Mouse (Mus musculus): ENCODE results near the gene Itpr2. TPM values are rescaled to one million over a fixed set of nuclear protein-coding genes. Genes with fewer than 3 reads are reported as not detected.

Itpr2 gene
- polyA plus RNA-seq, 1 experiment = 8.5 TPM

DNA sequence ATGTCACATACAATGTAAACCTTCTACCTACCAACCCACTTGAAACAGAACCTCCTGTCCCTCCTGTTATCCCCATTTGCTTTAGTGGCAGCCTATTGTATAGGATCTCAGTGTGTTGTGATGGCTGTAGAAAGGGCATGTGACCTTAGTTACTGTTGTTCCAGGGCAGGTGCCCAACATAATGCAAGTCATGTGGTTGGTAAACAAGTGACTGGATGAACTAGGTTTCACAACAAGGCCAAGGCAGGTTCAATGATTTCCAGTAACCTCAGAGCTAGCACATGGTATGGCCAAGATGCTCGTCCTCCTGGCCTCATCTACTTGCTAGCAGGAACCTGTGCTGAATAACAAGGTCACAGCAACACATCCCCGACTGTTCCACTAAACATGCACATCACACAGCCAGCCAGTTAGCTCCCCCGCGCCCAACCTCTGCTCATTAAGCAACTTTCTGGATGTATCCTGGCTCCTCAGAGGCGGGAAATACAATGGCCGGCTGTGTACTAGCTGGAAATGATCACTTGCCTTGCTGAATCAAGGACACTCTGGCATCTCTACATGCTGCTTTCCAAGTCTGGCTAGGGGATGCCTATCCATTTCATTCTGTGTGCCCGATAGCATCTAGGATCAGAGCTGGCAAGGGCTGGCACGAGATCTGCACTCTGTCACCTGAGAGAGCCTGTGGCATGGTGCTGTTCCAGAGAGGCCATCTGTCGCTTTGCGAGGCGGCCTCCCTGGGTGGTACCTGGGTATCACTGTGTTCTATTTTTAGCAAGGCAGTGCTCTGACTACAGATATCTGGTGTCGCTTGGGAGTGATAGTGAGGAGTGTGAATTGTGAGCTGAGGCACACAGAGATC, 375.0 kb downstream of the Itpr2 start:
- DNase-seq (ENCODE audit: extremely low spot score in 1 of 2, low spot score in 1 of 2) = no peak

DNA sequence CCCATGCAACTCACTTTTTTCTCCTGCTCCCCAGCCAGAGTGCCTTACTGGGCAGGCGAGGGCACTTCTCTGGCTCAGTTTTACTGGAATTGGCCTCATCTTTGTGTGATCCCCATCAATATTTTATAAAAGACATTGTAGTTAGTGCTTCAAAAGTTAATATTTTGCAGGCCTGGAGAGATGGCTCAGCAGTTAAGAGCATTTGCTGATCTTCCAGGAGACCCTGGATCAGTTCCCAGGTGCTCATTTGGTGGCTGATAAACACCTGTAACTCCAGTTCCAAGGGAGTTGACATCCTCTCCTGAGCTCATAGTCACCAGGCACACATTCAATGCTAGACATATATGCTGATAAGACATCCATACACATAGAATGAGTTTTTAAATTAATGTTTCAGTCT, 376.4 kb downstream of the Itpr2 start:
- DNase-seq (ENCODE audit: extremely low spot score in 1 of 2, low spot score in 1 of 2) = no peak

DNA sequence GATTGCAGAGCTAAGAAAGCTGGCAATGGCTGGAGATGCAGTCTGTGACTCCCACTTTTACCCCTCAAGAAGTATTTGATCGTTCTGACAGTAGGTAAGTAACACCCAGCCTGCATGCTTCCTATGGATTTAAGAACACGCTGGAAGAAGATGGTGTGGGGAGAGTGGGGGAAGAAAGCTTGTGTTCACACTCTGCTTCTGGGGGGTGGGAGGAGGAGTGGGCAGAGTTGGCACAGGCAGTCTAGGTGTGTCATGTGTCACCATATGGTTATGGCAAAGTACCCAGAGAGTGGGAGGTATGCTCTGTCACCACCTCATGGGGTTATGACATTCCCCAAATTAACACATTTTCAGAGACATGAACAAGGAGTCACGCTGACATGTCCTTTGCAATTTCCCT, 377.5 kb downstream of the Itpr2 start:
- peak; percentile 36 to 69 for DNase-seq (ENCODE audit: extremely low spot score in 1 of 2, low spot score in 1 of 2)

DNA sequence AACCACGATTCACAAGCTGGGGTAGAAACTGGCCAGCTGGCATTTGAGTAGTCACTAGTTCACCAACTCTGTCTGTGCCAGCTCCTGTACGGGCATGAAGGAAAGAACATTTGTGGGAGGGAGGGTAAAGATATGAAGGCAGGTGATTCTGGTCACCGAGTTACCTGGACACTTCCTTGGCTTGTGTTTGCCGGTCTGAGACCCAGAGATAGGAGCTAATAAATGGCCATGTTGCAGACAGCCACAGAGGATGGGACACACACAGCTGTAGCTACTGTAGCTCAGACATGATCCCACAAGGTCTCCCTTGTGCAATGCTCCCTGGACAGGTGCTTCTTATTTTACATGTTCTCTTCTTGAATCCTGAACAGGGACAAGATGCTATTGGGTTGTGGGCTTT, 378.4 kb downstream of the Itpr2 start:
- DNase-seq (ENCODE audit: extremely low spot score in 1 of 2, low spot score in 1 of 2) = no peak

DNA sequence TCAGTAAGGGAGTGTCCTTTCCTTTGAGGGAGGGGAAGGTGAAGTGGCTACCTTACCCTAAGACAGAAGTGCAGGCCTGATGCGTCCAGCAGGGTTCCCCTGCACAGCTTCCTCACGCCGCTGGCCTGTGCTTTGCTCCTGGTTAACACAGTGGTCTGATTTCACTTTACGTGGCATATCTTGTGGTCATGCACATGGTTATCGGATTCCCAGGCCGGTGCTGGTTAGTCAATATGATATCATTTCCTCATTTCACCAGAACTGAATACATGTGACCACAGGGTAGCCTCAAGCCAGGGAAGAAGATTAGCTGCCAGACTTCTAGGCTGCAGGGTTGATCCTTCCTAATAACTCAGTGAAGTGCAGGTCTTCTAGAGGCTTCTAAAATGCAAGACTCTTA, 381.9 kb downstream of the Itpr2 start:
- DNase-seq (ENCODE audit: extremely low spot score in 1 of 2, low spot score in 1 of 2) = no peak

DNA sequence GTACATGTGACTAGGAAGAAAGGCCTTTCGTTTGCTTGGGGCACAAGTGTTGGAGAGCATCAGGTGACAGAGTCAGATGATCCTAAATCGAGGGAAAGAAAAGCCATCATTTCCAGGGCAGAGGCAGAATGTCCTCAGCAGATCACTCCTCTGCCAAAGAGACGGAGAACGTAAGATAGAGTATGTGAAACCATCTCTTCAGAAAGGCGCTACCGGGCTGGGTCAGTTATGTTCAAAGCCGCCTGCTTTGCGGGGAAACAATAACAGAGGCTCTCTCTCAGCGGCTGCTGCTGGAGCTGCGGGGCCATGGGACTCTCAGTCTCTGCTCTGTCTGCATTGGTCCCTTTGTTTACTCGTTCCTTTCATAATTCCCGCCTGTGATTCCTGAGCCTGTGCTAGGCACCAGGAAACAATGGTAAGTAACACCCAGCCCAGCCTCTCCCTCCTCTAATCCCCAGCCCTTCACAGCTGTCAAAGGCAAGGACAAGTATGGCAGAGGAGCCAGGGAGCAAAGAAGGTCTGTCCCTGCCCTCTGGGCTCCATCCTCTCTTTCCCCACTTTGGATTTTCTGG, 387.2 kb downstream of the Itpr2 start:
- DNase-seq (ENCODE audit: extremely low spot score in 1 of 2, low spot score in 1 of 2) = no peak

DNA sequence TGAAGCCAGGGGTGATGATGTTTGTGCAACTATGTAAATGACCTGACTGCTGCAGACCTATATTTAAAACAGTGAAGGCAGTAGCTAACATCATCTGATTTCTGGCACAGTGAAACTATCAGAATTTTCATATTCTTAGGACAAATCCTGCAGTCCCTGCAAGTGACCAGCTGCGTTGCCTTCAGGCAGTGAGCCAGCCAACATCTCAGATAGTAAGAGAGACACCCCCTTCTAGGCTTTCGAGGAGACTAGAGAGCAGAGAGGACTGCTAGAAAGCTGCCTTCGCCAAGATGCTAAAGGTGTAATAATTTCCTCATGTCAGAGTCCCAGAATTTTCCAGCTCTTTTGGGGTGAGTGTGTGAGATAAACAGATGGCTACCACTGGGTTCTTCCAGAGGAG, 388.0 kb downstream of the Itpr2 start:
- no peak for DNase-seq (ENCODE audit: extremely low spot score in 1 of 2, low spot score in 1 of 2)

DNA sequence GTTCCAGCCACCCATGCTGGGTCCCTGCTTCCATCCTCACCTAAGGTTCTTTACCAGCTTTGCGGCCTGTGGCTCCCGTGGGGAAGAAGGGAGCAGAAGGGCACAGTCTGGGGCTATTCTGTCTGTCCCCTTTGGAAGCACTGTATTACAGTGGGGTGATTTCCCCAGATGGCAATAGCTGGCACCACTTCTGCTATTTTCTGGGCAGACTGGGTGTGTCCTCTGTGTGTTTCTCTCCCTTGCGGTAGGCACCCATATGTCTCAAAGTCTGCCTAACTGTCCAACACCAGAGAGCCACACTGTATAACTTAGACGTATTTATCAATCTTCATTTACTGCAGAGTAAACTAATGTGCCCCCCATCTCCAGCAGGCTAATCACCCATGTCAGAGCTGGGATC, 388.9 kb downstream of the Itpr2 start:
- no peak for DNase-seq (ENCODE audit: extremely low spot score in 1 of 2, low spot score in 1 of 2)

DNA sequence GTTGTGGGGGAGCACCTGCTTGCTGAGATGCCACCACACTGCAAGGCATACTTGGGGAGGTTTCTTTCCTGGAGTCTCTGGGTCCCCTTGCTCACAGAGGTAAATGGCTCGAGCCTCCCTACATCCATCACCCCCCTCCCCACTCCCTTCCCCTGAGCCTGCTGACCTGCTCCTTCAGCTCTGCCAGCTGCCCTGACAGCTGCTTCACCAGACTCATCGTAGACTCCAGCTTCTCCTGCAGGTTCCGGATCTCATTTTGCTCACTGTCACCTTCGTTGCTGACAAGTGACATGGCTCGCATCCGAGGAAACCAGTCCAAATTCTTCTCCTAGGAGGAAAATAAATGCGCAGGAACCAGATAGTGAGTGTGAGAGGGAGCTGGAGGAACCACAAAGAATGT, 389.8 kb downstream of the Itpr2 start:
- no peak for DNase-seq (ENCODE audit: extremely low spot score in 1 of 2, low spot score in 1 of 2)

DNA sequence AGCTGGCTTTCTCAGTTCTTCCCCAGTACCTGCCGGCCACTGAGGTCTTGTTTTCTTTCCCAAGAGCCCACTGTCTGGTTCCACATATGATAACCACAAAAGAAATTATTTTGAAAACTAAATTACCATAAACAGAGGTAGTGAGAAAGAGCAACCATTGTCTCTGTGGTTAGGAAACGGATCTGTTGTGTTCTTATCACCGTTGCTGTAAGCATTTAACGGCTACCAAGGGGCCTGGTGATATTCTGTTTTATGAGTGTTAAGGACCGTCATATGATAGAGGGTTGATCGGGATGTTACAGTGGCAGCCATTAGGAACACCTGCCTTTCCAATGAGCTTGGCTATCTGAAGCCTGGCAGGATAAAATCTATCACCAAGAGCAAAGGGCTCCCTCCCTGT, 390.2 kb downstream of the Itpr2 start:
- DNase-seq (ENCODE audit: extremely low spot score in 1 of 2, low spot score in 1 of 2) = no peak

DNA sequence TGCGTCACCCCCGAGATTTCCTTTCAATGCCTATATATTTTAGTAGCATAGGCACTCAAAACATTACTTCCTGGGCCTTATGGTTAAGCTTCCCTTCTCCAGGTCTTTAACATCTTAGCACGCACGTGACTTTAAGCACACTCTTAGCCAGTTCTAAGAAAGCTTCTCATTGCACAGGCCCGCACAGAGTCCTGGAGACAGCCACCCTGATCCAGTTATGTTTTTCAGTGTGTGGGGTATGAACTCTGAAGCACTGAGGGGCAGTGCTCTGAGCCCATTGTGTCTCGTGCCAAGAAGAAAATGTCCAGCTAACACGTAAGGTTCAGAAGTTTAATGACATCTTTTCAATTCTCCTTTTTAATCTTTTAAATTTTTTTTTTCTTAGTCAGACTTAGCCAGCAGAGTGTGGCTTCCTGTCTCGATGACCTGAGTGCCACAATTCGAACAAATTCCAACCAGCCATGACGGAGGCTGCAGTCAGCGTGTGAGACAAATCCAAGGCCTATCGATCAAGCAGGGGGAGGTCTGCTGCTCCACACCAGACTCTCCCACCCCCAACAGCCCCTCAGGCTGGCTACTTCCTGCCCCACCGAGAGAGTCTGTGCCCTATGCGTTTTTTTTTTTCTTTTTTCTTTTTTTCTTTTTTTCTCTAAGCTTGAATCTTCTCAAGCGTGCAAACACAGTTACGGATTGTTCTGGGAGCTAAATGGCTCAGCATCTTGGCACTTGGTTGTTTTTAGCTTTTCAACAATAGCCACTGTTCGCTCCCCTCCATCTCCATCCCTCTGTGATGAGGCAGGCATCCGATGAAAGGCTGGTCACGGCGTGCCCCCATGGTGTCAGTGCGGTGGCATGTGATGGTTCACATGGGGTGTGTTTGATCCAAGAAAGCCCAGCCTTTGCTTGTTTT, 390.9 kb downstream of the Itpr2 start:
- DNase-seq (ENCODE audit: extremely low spot score in 1 of 2, low spot score in 1 of 2) = peak in 1 of 2 experiments; percentile 39

DNA sequence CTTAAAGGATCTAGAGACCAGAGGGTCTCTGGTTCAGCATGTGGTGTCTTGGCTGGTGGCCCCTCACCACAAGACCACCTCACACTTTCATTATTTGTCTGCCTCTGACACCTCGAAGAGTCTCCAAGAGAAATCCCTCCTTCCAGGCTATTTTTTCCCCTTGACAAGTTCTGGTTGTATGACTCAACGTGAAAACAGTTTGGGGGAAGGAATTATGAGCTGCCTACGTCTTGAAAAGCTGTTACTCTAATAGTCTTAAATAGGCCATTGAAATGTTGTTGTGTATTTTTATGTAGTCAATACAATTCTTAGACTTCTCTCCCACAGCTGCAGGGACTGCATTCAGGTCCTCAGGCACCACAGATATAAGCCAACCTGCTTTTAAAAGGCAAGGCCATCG, 391.6 kb downstream of the Itpr2 start:
- no peak for DNase-seq (ENCODE audit: extremely low spot score in 1 of 2, low spot score in 1 of 2)

DNA sequence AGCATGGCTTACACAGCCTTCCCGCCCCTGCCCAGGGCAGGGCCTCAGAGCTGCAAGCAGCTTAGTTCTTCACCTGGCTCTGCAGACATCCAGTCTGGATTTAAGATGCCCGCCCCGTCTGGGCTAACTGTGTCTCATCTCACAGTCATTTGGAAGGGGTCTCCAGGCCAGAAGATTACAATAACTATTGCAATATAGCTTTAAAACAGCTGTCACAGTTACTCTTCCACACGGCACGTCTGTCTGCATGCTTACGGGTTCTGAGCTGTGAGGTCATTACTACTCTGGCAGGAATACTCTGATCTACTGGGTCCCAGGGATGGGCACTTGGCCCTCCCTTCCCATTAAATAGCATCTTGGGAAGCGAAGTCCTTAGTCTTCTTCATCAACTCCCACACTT, 393.3 kb downstream of the Itpr2 start:
- DNase-seq (ENCODE audit: extremely low spot score in 1 of 2, low spot score in 1 of 2) = no peak

DNA sequence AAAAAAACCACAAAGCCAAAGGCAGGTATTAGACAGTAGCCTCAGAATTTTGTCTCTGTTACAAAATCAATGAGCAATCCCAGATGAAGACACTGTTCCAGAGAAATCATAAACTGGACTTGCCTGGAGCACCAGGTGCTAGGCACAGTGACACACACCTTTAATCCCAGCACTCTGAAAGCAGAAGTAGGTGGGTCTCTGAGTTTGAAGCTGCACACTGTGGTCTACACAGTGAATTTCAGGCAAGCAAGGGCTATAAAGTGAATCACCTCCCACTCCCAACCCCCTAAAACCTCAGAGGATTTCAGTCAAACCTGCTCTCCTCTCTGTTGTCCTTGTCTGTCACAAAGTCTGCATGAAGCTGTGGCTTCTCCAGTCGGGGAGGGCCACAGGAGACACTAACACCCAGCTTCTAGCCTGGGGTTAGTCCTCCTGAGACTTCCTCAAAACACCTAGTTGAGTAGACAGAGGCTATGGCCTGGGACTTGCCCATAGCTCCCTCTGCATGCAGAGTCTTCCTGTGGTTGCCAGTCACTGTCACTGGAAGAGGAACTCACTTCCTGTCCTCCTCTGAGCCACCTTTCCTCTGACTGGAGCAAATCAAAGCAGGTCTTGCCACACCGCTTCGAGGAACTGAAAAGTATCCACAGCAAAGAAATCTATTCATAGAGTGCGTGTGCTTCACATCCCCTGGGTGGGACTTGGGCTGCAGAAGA, 394.7 kb downstream of the Itpr2 start:
- DNase-seq (ENCODE audit: extremely low spot score in 1 of 2, low spot score in 1 of 2) = no peak

DNA sequence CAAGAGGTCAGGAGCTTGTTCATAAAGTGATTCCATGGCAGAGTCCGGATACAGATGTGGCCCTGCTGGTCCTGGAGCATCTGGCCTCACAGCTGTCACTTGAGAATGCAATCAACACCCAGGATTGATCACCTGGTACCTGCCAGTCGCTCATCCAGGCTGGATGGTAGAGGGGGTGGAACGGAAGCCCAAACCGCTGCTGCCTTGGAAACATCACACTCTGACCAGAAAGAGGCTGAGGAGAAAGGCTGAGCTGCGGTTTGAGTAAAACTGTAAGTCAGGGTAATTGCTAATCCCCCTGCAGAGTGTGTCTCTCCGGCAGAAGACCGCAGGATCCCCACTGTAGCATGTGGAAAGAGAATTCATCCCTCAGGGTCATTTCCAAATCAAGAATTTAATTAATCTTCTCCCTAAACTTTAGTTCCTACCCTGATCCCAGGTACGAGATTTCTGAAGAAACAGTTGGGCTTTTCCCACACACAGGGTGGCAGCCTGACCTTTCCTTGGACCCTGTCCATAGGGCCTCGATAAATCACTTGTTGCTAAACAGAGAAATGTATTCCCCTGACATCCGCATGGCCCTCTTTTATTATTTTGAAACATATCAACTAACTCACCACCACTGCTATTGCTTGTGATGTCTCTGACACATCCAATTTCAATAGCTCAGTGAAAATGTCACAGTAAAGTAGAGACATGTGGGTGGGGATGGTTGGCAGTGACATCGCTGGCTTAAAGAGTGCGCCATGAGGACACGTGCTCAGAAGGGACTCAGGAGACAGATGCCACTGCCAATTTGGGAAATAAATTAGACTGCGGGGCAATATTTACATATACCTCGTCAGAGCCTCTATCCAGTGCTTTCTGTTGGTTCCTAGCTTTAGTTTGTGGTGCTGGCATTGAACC, 418.7 kb downstream of the Itpr2 start:
- no peak for DNase-seq (ENCODE audit: extremely low spot score in 1 of 2, low spot score in 1 of 2)

DNA sequence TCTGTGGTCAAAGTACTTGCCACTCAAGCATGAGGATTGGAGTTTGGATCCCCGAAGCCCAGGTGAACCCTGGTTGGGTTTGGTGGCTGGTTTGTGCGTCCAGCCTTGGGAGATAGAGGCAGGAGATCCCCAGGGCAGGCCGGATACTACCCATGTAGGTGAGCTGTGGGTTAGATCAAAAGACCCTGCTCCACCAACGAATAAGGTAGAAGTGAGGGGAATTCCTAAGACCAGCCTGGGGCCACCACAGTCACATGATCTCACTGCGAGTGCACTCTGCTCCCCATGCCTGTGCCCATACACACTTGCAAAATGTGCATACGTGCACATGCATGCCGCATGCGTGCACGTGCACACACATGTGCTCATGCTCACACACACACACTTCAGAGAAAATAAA, 419.5 kb downstream of the Itpr2 start:
- no peak for DNase-seq (ENCODE audit: extremely low spot score in 1 of 2, low spot score in 1 of 2)

DNA sequence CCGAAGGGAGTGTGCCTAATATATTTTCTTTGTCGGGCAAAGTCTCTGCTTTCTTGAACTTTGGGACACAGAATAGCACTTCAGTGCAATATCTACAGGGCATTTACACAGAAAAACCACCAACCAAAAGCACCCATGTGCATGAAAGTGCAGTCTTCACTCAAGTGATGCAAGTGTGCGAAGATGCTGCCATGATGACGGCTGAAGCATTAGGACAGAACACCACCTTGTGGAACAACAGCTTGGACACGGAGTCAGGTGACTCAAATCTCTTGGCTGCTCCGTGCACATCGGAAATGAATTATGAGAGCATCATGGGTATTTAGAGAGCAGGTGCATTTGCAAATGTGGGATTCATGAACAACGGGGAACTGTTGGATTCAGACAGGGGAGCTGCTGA, 420.4 kb downstream of the Itpr2 start:
- DNase-seq (ENCODE audit: extremely low spot score in 1 of 2, low spot score in 1 of 2) = no peak

DNA sequence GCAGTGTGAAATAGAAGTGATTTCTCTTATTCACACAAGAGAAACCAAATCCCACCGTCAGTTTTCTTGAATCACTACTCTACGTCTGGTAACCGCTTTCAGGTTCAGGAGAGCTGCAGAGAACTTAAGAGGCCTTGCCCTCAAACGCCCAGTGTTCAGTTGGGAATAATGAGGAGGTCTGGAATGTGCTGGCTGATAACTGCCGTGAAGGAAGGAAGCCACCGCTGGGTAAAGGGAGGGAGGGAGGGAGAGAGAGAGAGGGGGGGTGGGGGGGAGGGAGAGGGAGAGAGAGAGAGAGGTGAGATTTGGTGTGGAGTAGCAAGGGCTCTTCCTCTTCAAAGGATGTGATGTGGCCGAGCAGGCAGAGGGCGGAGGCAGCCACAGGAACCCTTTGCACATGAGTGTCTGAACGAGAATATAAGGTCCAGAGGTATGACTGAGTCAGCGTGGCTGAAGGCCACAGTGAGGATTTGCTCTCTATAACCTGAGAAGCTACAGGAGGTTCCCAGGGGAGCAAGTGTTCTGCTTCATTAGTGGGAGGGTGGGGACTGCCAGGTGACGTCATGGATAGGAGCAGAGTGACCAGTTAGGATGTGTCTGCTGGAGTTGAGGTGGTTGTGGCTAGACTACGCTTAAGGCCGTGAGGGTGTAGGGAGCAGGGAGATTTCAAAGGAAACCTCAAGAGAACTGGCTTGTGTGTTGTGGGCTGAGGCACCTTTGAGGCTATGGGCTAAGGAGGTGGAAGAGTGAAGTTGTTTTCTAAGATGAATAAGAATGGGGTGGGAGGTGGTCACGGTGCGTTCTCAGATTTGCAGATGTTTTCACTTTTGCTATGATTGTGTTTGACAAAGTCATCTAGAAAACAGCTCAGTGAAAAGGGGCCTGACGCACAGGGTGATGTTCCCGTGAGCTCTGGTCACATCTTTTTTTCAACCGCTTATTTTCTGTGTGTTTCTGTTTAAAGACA, 421.2 kb downstream of the Itpr2 start:
- no peak for DNase-seq (ENCODE audit: extremely low spot score in 1 of 2, low spot score in 1 of 2)
